Mouse (Mus musculus) kidney, adult 9 months (tissue): ENCODE measurements around the gene Gpld1.
"Not testable (repeated sequence)": the region's sequence is repeated elsewhere in the genome, so short reads cannot be mapped to it uniquely, and the experiment has no call there.

Experiments used
- DNase-seq: peaks from one replicate; pipeline ENCODE4 v3.0.0; 2022

Gene Gpld1

DNA sequence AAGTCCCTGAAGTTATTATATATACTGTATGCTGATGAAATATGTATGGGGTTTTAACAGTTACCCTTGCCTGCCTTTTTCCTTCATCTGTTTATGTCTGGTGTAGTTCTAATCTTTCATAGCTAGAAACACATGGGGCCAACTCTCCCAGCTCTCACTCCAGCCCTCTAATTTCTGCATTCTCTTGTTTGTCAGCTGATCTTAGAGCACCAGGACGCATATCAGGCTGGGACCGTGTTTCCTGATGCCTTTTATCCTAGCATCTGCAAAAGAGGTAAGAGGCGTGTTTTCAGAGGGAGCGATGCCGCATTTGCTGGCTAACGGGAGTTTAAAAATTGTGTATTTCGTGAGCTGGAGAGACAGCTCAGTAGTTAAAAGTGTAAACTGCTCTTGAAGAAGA, 9.7 kb downstream of the Gpld1 start:
- DNase-seq, result no peak

- DNase-seq, result no peak
Observed at GRCm38 (mm10) chr13:24955091-24955490, 12.1 kb downstream of the Gpld1 start.

GRCm38 (mm10) chr13:24955500-24955899, 12.5 kb downstream of the Gpld1 start:
- no peak for DNase-seq

GRCm38 (mm10) chr13:24958671-24959070, 15.7 kb downstream of the Gpld1 start:
- no peak for DNase-seq

DNA sequence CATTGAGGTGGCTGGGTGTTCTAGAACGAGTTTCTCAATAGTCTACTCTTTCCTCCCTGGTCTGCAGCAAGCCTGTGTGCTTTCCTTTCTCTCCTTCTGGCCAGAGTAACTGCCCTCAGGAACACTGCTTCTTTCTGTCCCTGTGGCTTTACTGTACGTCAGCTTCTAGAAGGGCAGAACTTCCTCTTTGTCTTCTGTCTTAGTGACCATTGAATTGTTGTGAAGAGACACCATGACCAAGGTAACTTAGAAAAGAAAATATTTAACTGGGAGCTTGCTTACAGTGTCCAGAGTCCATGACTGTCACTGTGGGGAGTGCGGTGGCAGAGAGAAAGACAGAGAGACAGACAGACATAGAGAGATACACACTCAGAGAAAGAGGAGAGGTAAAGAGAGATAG, 17.1 kb downstream of the Gpld1 start:
- DNase-seq, result peak; percentile 60

DNA sequence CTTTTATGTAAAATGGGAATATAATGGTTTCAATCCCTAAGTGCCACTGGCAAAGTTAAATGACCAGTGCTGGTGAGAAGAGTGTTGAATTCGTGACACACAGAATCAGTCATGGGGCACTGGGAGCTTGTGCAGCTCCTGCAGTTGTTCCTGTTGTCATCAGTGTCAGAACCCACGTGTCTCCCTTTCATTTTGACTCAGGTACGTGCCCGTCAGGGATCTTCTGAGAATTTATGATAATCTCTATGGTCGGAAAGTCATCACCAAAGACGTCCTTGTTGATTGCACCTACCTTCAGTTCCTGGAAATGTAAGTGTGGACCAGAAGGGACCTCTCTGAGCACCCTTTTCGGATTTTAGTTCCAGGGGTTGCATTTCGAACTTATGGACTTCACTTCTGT, 19.2 kb downstream of the Gpld1 start:
- no peak for DNase-seq

DNA sequence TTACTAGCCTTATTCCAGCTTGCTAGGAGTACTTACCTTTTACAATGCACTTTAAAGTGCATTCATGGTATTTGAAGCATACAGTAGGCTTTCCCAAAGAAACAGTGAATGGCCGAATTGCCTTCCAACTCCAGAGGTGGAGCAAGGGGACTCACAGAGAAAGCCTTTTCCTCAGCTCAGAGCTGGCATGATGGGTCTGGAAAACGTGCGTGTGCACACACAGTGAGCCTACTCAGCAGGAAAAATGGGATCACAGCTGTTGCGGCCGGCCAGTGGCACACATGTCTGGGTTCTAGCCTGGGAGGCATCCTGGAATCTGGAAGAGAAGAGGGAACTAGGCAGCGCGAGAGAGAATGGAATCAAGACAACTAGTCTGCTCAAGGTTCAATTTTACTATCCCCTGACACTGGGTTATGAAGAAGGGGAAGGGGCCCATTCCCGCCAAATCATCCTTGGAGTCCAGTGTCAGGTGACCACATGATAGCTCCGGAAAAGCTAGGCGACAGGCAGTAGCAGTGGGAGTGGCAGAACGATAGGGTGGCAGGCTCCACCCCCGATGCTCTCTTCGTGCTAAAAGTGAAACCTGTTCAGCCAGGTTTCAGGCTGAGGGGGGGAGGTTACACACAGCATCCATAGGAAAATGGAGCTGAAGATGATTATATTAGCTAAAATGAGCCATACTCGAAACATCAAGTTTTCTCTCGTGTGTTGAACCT, 22.3 kb downstream of the Gpld1 start:
- DNase-seq, result no peak

GRCm38 (mm10) chr13:24965846-24966201, 22.9 kb downstream of the Gpld1 start:
- DNase-seq, result no peak

- DNase-seq, result not testable (repeated sequence)
Observed at GRCm38 (mm10) chr13:24971776-24972175, 28.8 kb downstream of the Gpld1 start.

DNA sequence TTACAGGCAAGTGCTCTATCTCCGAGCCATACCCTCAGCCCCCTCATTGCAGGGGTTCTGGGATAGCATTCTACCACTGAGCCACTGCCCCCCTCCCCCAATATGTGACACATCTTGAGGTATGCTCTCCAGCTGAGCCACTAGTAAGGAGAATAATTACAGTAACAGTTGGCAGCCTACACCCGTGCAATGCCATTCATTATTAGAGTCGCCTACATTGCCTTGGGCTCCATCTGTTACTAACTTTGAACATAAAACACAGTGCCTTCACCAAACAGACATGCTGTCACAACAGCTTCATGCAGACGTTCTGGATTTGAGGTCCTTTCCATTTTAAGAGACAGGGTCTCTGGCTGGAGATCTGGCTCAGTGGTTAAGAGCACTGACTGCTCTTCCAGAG, 33.4 kb downstream of the Gpld1 start:
- no peak for DNase-seq

GRCm38 (mm10) chr13:24977820-24978342, 34.9 kb downstream of the Gpld1 start:
- peak; percentile 95 for DNase-seq

DNA sequence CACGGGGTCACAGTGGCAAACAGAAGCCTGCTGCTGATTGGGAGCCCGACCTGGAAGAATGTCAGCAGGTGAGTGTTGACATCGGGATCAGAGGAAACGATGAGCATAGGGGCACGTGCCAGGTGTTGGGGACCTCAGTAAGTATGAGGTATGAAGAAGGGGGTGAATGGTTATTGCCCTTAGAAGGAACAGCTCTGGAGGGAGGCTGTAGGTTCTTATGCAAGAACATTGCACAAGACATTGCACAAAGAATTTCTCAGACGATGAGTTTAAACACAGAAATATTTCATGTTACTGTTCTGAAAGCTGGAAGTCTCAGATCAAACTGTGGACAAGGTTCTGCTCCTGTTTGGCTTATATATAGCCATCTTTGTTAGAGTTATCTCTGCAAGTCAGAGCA, 38.1 kb downstream of the Gpld1 start:
- DNase-seq, result no peak

- DNase-seq, result no peak
Observed at GRCm38 (mm10) chr13:24985435-24985834, 42.5 kb downstream of the Gpld1 start.

- peak; percentile 73 for DNase-seq
Observed at GRCm38 (mm10) chr13:24988391-24988790, 45.4 kb downstream of the Gpld1 start.

DNA sequence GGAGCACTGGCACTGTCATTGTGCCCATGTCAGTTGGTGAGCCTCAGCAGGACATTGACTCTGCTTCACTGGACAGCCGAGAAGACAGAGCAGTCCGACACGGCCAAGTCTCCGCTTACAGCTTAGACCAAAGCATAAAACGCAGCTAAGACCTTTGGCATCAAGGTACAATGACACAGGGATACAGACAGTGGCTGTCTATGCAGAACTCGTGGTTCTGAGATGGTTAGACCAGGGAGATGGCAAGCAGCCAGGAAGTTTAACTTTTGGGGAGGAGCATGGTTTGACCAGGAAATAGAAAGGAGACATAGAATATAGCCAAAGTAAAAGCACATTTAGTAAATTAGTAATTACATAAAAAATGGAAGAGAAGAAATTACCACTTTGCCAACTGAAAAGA, 46.1 kb downstream of the Gpld1 start:
- peak; percentile 46 for DNase-seq

DNA sequence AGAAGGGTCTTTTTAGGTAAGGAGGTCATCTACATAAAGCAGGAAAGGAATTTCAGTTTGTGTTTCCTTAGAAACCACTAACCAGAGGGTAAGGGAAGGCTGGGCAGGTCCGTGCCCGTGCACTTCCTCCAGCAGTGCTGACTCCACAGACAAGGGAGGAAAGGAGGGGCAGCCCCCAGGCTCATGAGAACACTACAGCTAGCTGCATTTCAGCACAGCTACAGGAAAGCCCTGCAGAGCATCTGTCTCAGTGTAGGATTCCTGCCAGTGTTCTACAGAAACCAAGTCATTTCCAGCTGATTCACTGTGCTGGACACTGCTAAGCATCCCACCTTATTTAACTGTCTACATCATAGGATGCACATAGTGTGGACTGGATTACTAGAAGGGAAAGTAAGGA, 50.2 kb downstream of the Gpld1 start:
- DNase-seq, result no peak

DNA sequence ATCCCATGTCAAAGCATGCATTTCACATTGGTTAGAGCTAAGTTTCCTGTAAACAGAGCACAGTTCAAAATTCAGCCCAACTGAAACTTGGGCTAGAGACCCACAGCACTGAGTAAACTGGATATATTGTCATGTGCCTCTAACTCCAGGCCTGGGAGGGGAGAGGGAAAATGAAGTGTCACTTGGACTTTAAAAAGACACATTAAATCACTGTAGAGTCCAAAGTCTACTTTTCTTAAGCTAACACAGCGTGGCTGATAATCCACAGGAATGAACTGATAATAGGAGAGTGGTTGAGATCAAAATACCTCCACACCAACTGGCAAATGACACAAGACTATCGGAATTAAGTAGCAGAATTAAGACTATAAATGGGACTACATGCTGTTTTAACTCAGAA, 56.6 kb downstream of the Gpld1 start:
- DNase-seq, result no peak

DNA sequence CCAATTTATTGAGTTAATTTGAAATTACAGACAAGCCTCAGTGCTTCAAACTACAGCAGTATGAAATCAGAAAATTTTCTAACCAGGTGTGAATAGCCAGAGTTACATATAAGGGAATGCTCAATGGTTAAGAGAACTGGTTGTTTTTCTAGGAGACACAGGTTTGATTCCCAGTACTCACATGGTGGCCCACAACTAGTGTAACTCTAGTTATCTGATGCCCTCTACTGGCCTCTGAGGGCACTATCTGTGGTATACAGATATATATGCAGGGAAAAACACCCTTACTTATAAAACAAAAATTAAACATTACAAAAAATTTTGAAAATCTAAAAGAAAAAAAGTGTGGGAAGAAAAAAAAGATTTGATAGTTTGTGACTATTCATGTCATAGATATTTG, 60.0 kb downstream of the Gpld1 start:
- no peak for DNase-seq

DNA sequence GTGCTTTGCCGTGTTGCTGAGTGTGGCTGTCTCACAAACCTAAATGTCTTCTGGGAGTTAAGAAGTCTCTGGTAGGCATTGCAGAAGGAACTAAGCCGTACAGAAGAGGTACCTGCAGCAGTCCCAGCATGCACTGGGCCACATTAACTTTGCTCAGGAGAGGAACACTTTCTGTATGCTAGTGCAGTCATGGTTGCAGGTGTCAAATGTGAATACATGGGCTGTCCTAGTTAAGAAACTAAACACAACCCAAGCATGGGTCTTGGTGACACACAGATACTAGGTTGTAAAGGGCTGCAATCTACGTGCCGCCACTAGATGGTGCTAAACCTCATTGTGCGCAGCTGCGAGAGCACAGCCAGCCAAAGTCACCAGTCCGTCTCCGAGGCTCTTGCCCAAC, 64.2 kb downstream of the Gpld1 start:
- peak; percentile 62 for DNase-seq

DNA sequence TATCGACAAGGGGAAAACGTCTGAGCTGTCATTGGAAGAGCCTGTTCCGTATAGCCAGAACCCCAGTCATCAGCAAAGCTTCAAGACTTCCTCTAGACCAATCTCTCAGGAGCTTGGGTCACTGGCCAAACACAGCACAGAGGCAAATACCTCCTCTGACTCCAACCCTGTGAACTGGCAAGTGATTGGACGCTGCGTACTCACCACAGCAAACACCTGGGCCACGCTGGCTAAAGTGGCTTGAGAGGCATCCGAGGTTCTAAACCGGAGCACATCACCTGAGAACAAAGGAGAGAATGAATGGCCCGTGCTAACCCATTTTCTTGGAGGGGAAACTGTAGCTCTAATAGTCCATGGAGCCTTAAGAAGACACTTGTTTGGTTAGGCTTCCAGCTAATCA, 75.4 kb downstream of the Gpld1 start:
- no peak for DNase-seq

DNA sequence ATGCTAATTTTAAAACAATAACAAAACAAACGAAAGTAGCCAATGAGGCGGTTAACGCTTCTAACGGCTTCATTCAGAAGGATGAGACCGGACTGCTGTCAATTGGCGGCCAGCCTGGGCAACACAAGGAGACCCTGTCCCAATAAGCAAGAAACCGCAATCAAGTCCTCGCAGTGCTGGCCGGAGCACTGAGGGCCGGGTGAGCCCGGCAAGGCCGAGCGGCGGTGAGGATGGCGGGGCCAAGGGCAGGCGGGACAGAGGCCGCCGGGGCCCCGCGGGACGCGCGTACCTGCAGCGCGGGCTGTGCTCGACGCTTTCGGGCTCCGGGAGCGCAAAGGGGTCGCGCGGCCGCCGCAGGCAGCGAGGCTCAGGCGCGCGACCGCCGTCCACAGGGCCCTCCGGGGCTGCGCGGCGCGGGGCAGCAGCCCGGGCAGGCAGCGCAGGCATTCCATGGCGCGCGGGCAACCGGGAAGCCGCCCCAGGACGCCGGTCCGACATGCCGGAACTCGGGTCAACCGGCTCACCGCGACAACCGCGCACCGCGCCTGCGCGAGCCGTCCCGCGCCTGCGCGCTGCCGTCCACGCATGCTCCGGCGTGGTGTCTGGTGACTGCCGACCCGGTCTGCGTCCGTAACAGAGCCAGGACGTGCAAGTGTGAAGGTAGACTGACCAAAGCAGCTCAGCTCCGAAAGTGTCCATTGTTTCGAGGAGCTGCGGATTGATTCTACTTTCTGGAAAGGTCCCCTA, 77.0 kb downstream of the Gpld1 start, which contains the start of gene Mrs2:
Mrs2 (minus strand) TSS at position 587 of the 747 bp plus-strand sequence.
- DNase-seq, result peak; percentile 92

DNA sequence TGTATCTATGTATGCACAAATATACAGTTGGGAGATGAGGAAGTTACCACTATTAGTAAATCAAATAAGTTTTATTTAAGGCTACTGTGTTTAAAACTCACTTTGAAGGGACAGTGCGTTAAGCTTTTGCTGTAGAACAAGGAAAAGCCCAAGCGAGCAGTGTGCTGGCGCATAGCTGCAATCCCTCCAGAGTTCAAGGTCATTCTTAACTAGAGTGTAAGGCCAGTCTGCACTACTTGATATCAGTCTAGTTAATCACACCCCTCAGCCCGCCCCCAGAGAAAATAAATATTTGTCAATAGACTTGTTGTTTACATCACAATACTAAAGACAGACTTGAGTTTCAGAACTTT, 77.6 kb downstream of the Gpld1 start:
- no peak for DNase-seq

GRCm38 (mm10) chr13:25022386-25022785, 79.4 kb downstream of the Gpld1 start:
- DNase-seq, result no peak

DNA sequence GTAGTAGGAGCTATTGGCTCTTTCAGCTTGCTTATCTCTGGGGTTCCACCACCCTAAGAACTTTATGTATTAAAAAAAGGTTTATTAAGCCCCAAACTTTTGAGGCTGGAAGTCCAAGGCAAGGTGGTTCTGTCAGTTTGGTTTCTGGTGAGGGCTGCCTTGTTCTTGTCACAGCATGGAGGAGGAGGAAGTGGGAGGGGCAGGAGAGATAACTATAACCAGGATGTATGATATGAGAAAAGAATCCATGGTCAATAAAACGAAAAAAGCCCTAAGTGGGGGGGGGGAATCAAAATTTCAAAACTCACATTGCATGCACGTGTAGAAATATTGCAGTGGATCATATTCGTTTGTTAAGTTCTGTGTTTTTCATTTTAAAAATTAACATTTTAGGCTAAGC, 80.2 kb downstream of the Gpld1 start:
- DNase-seq, result no peak

GRCm38 (mm10) chr13:25024655-25025054, 81.7 kb downstream of the Gpld1 start:
- peak; percentile 58 for DNase-seq
